In the genomic region with DNA sequence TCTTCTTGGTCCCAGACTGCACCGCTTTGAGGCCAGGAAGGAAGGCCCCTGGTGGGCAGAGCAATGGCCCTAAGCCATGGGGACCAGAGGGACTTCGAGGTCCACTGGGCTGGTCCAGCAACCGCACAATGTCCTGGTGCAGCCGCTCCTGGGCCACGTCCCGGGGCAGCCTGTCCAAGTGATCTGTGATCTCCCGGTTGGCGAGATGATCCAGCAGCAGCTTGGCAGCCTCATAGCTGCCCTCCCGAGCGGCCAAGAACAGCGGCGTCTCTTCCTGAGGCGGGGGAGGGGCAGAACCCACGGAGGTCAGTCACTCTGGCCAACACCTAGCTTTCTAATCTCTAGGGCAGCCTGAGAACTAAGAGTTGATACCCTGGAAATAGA, we compare ENCODE assay signal across 12 mouse cellular contexts. TPM values are rescaled to one million over a fixed set of nuclear protein-coding genes. Genes with fewer than 3 reads are reported as not detected.
DNase-seq lines count a peak whose midpoint lies in the region; ATAC-seq and TF ChIP-seq lines count a peak whose summit lies in the region.
"Had no signal": no experiment of that assay in that cellular context is flagged by ENCODE, and none has a peak within 500 bp of the region (broad histone marks: within the 10 kb centered on the region; RNA-seq: fewer than 3 reads in every experiment).

No protein-coding gene starts in this region.

- peaks cover 21% of the 10 kb centered on the region for H3K4me1 ChIP-seq in kidney, adult 2 months (ENCODE audit: control insufficient read depth, insufficient read depth, low read length)
- peaks cover 24% of the 10 kb centered on the region for H3K4me1 ChIP-seq in kidney, embryonic 15.5 days
- peaks cover 13% of the 10 kb centered on the region for H3K4me1 ChIP-seq in neural tube, embryonic 15.5 days
- H3K4me1 ChIP-seq in forebrain, embryonic 14.5 days (ENCODE audit: control insufficient read depth, insufficient read depth, low read length): no peaks in the 10 kb centered on the region

- no peaks in the 10 kb centered on the region for H3K27me3 ChIP-seq in kidney, adult 2 months (replicated peaks; ENCODE audit: control insufficient read depth, insufficient read depth, low read length)
- no peaks in the 10 kb centered on the region for H3K27me3 ChIP-seq in kidney, embryonic 15.5 days
- H3K27me3 ChIP-seq in neural tube, embryonic 15.5 days (replicated peaks): no peaks in the 10 kb centered on the region
- no peaks in the 10 kb centered on the region for H3K27me3 ChIP-seq in forebrain, embryonic 14.5 days (replicated peaks; ENCODE audit: control insufficient read depth, insufficient read depth, low read length)
- H3K27me3 ChIP-seq: embryonic facial prominence, embryonic 12.5 days; midbrain, embryonic 13.5 days had no signal

- no peak for TF ChIP-seq CTCF in kidney, adult 2 months (conservative IDR thresholded peaks at IDR 0.05; ENCODE audit: insufficient read depth, insufficient read length, low read depth, low read length)

- no peaks in the 10 kb centered on the region for H3K36me3 ChIP-seq in kidney, adult 2 months (ENCODE audit: control insufficient read depth, insufficient read depth, low read length)
- peaks cover 62% of the 10 kb centered on the region for H3K36me3 ChIP-seq in kidney, embryonic 15.5 days
- no peaks in the 10 kb centered on the region for H3K36me3 ChIP-seq in neural tube, embryonic 15.5 days
- H3K36me3 ChIP-seq in forebrain, embryonic 14.5 days (ENCODE audit: control insufficient read depth, insufficient read depth, low read length): peaks cover 13% of the 10 kb centered on the region; the same call in 1 of the 2 replicates

- no peak overlapping the region for H3K4me3 ChIP-seq in kidney, adult 2 months (ENCODE audit: insufficient read depth, low read depth, low read length)
- no peak overlapping the region for H3K4me3 ChIP-seq in kidney, embryonic 15.5 days (replicated peaks)
- no peak overlapping the region for H3K4me3 ChIP-seq in neural tube, embryonic 15.5 days (replicated peaks)
- H3K4me3 ChIP-seq in forebrain, embryonic 14.5 days (ENCODE audit: low read depth, low read length): no peak overlapping the region
- H3K4me3 ChIP-seq: embryonic facial prominence, embryonic 12.5 days; midbrain, embryonic 13.5 days had no signal

- 28% methylated on average over 14 of the region's 14 CpGs for WGBS in kidney, adult 2 months
- 70% methylated on average over 14 of the region's 14 CpGs for WGBS in kidney, embryonic 15.5 days
- WGBS in neural tube, embryonic 15.5 days: 85% methylated on average over 14 of the region's 14 CpGs
- WGBS in forebrain, embryonic 14.5 days: 87% methylated on average over 14 of the region's 14 CpGs

- peak overlapping the region; percentile 40; the same call in 1 of the 2 replicates for H3K27ac ChIP-seq in kidney, adult 2 months (ENCODE audit: insufficient read depth, low read depth, low read length)
- no peak overlapping the region for H3K27ac ChIP-seq in kidney, embryonic 15.5 days
- no peak overlapping the region for H3K27ac ChIP-seq in neural tube, embryonic 15.5 days (replicated peaks)
- no peak overlapping the region for H3K27ac ChIP-seq in forebrain, embryonic 14.5 days (ENCODE audit: low read depth, low read length)
- H3K27ac ChIP-seq: embryonic facial prominence, embryonic 12.5 days; midbrain, embryonic 13.5 days had no signal

- TF ChIP-seq POLR2A in kidney, adult 2 months (IDR thresholded peaks at IDR 0.05; ENCODE audit: low read depth, low read length): no peak

- no peaks in the 10 kb centered on the region for H3K9me3 ChIP-seq in kidney, embryonic 15.5 days (replicated peaks)
- no peaks in the 10 kb centered on the region for H3K9me3 ChIP-seq in neural tube, embryonic 15.5 days (replicated peaks)
- no peaks in the 10 kb centered on the region for H3K9me3 ChIP-seq in forebrain, embryonic 14.5 days (replicated peaks; ENCODE audit: control insufficient read depth, low read length)
- H3K9me3 ChIP-seq: embryonic facial prominence, embryonic 12.5 days; midbrain, embryonic 13.5 days had no signal

- no peak overlapping the region for H3K4me2 ChIP-seq in kidney, embryonic 15.5 days
- H3K4me2 ChIP-seq in neural tube, embryonic 15.5 days: no peak overlapping the region
- H3K4me2 ChIP-seq in forebrain, embryonic 14.5 days (ENCODE audit: low read length): no peak overlapping the region
- H3K4me2 ChIP-seq: embryonic facial prominence, embryonic 12.5 days; midbrain, embryonic 13.5 days had no signal

- no peak for ATAC-seq in kidney, embryonic 15.5 days (replicated peaks; ENCODE audit: low FRiP score)
- no peak for ATAC-seq in neural tube, embryonic 15.5 days (ENCODE audit: low FRiP score)
- no peak for ATAC-seq in forebrain, embryonic 14.5 days
- ATAC-seq: hindbrain, embryonic 16.5 days; midbrain, embryonic 13.5 days had no signal

- peak; percentile 93 for DNase-seq in kidney, adult 2 months
- DNase-seq in adrenal gland, postnatal 14 days: peak; percentile 82
- DNase-seq in heart, adult 18-20 months: peak; percentile 83 to 89
- DNase-seq in kidney, adult 9 months: peak; percentile 90
- no peak for DNase-seq in urinary bladder, postnatal 10 days (ENCODE audit: low spot score)
- no peak for DNase-seq in forebrain, embryonic 14.5 days (ENCODE audit: low spot score)
- DNase-seq: lung, adult 2 months had no signal

- no peak overlapping the region for H3K9ac ChIP-seq in kidney, embryonic 15.5 days
- H3K9ac ChIP-seq in neural tube, embryonic 15.5 days (replicated peaks): no peak overlapping the region
- no peak overlapping the region for H3K9ac ChIP-seq in forebrain, embryonic 14.5 days (ENCODE audit: low read length)
- H3K9ac ChIP-seq: embryonic facial prominence, embryonic 12.5 days; midbrain, embryonic 13.5 days had no signal

RNA-seq across cellular contexts. Expression of gene Notch3, which starts 44.1 kb away (rescaled TPM):
- polyA plus RNA-seq in kidney, adult 2 months (2012; rRNA removed): 12.0 and 16.9 TPM in 2 replicates
- 11.9 and 14.9 TPM in 2 replicates for polyA plus RNA-seq in kidney, embryonic 15.5 days (2015; fragmentation: Nextera tagmentation; extraction: Ambion mirVana)
- 22.9 and 26.2 TPM in 2 replicates for total RNA-seq in adrenal gland, postnatal 14 days (2021)
- total RNA-seq in heart, adult 18-20 months (2021): 10 to 100 TPM; 20.5 to 24.5 TPM
- polyA plus RNA-seq in neural tube, embryonic 15.5 days (2015; fragmentation: Nextera tagmentation; extraction: Ambion mirVana): 6.1 and 9.2 TPM in 2 replicates
- polyA plus RNA-seq in forebrain, embryonic 14.5 days (2014; fragmentation: Nextera tagmentation; extraction: Ambion mirVana): 5.6 and 6.0 TPM in 2 replicates

Comparison
In these comparisons a context has a peak if more than half of its experiments do, and no peak if none do; other contexts are left out.
1. DNase-seq: peak in kidney, adult 2 months (single experiment), adrenal gland, postnatal 14 days (single experiment), heart, adult 18-20 months (2 of 2) and kidney, adult 9 months (single experiment); none in urinary bladder, postnatal 10 days (single experiment) and forebrain, embryonic 14.5 days (single experiment).